Comparison of ENCODE assay signal across 31 mouse cellular contexts in the genomic region with DNA sequence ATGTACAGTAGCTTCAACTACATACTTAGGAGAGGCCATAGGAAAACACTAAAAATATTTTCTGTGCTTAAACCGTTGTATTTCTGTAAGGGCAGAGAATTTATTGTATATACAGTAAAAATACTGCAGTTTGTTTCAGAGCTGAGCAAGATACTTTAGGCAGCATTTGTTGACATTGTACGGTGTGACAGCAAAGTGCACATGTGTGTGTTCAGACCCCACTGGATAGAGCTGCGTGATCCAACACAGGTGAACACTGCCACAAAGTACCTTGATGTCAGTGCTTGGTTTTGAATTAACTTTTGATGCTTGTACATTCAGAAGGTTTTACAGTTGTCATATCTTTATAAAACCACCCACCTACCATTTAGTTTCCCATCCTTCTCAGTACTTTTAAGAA.
"Had no signal": no experiment of that assay in that cellular context is flagged by ENCODE, and none has a peak within 500 bp of the region (broad histone marks: within the 10 kb centered on the region; RNA-seq: fewer than 3 reads in every experiment).

No protein-coding gene starts in this region.

- DNase-seq: left cerebral cortex, postnatal 4 days; liver; liver, embryonic 13.5 days; liver, postnatal 0 days; lung, adult 18-20 months; lung, adult 2 months; lung, embryonic 14.5 days; lung, postnatal 10 days; lung, postnatal 14 days; lung, postnatal 36 days; lung, postnatal 4 days; midbrain, embryonic 14.5 days had no signal

- H3K9me3 ChIP-seq: limb, embryonic 10.5 days; limb, embryonic 15.5 days; liver, embryonic 12.5 days; liver, embryonic 13.5 days; liver, embryonic 15.5 days; lung, embryonic 15.5 days; midbrain, embryonic 10.5 days; midbrain, embryonic 12.5 days; midbrain, embryonic 13.5 days; midbrain, embryonic 15.5 days; neural tube, embryonic 12.5 days had no signal

- ATAC-seq: liver, embryonic 12.5 days; liver, postnatal 0 days; lung, postnatal 0 days; midbrain, embryonic 13.5 days; midbrain, embryonic 15.5 days had no signal

- H3K27me3 ChIP-seq: limb, embryonic 12.5 days; limb, embryonic 13.5 days; limb, embryonic 15.5 days; liver, embryonic 12.5 days; liver, embryonic 13.5 days; liver, embryonic 15.5 days; lung, embryonic 15.5 days; megakaryocyte, embryonic 14.5 days; midbrain, embryonic 12.5 days; midbrain, embryonic 13.5 days; midbrain, embryonic 15.5 days; neural tube, embryonic 12.5 days had no signal

- H3K4me1 ChIP-seq: limb, embryonic 10.5 days; limb, embryonic 12.5 days; liver, embryonic 13.5 days; lung, embryonic 15.5 days; midbrain, embryonic 10.5 days; midbrain, embryonic 12.5 days; neural tube, embryonic 12.5 days had no signal

- H3K27ac ChIP-seq: left cerebral cortex, adult 2 months; limb, embryonic 10.5 days; limb, embryonic 12.5 days; limb, embryonic 13.5 days; limb, embryonic 15.5 days; liver, embryonic 12.5 days; liver, embryonic 13.5 days; liver, embryonic 14.5 days; liver, embryonic 15.5 days; lung, embryonic 15.5 days; macrophage; midbrain, embryonic 10.5 days; midbrain, embryonic 12.5 days; midbrain, embryonic 13.5 days; midbrain, embryonic 15.5 days; neural tube, embryonic 12.5 days had no signal

- H3K4me3 ChIP-seq: left cerebral cortex, adult 2 months; limb, embryonic 10.5 days; limb, embryonic 12.5 days; limb, embryonic 13.5 days; limb, embryonic 15.5 days; liver, embryonic 12.5 days; liver, embryonic 13.5 days; liver, embryonic 15.5 days; lung, embryonic 15.5 days; midbrain, embryonic 10.5 days; midbrain, embryonic 12.5 days; midbrain, embryonic 13.5 days; midbrain, embryonic 15.5 days; myocyte; neural tube, embryonic 12.5 days had no signal

- H3K9ac ChIP-seq: limb, embryonic 12.5 days; limb, embryonic 13.5 days; limb, embryonic 15.5 days; liver, embryonic 12.5 days; liver, embryonic 13.5 days; liver, embryonic 14.5 days; liver, embryonic 15.5 days; liver, postnatal 0 days; lung, embryonic 14.5 days; lung, embryonic 15.5 days; midbrain, embryonic 12.5 days; midbrain, embryonic 13.5 days; midbrain, embryonic 15.5 days; neural tube, embryonic 12.5 days had no signal

- H3K4me2 ChIP-seq: limb, embryonic 12.5 days; limb, embryonic 13.5 days; limb, embryonic 15.5 days; liver, embryonic 11.5 days; liver, embryonic 12.5 days; liver, embryonic 13.5 days; liver, embryonic 15.5 days; lung, embryonic 14.5 days; lung, embryonic 15.5 days; midbrain, embryonic 12.5 days; midbrain, embryonic 13.5 days; midbrain, embryonic 15.5 days; neural tube, embryonic 12.5 days had no signal
